Mouse (Mus musculus): ENCODE data around the gene Eci3.

DNA sequence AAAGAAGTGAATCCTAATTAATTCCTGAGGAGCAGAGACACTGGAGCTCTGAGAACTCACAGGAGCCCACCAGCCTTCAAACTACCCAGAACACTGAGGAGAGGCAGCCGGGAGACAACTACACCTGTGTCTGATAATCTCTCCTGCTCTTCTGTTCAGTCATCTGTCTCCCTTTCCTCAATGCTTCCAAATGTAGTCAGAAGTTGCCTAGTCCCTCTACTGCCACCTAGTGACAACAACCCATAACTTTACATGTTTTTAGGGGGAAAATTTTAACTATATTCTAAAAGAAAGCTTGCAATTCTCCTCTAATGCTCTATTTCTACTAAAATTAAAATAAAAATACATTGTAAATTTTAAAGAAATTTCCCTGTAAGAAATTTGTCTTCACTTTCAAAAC, 9.5 kb upstream of the Eci3 start:
- TF ChIP-seq CTCF (IDR thresholded peaks at IDR 0.05; ENCODE audit: extremely low read depth, insufficient read depth, low read length): peak; percentile 15; the same call in 1 of the 2 replicates
- no peak for TF ChIP-seq POLR2A (IDR thresholded peaks at IDR 0.05; ENCODE audit: extremely low read depth, insufficient read depth, low read length)
